Mouse (Mus musculus): Measurements from ENCODE around the gene Banf2.

- TF ChIP-seq CTCF (IDR thresholded peaks at IDR 0.05; ENCODE audit: low read depth): no peak
- TF ChIP-seq EP300 (IDR thresholded peaks at IDR 0.05; ENCODE audit: low read depth): no peak
Observed at GRCm38 (mm10) chr2:144069663-144070062, 36.8 kb downstream of the Banf2 start.
